Mouse (Mus musculus): ENCODE results near the gene Cps1. TPM values are rescaled to one million over a fixed set of nuclear protein-coding genes. Genes with fewer than 3 reads are reported as not detected.

The Cps1 gene
- total and polyA plus RNA-seq, 2 experiments from 2014 or later: 0.10 to 2.2 TPM

- TF ChIP-seq EP300 (IDR thresholded peaks at IDR 0.05; ENCODE audit: low read depth) (no peak), CTCF (IDR thresholded peaks at IDR 0.05; ENCODE audit: low read depth) (no peak)
- H3K9me3 ChIP-seq (replicated peaks; ENCODE audit: control insufficient read depth, low read length): no peaks in the 10 kb centered on the region
- H3K4me2 ChIP-seq (ENCODE audit: low read depth, low read length): no peak overlapping the region
- no peaks in the 10 kb centered on the region for H3K4me1 ChIP-seq (ENCODE audit: control insufficient read depth, insufficient read depth)
- 64% methylated on average over 7 of the region's 7 CpGs for WGBS
- H3K27me3 ChIP-seq (ENCODE audit: control insufficient read depth, insufficient read depth, low read length): no peaks in the 10 kb centered on the region
- DNase-seq (ENCODE audit: low spot score) (no peak), ATAC-seq (ENCODE audit: insufficient read depth, low read depth) (no peak)
- no peaks in the 10 kb centered on the region for H3K36me3 ChIP-seq (replicated peaks; ENCODE audit: control insufficient read depth, insufficient read depth, low read length)
- no peak overlapping the region for H3K27ac ChIP-seq (ENCODE audit: low read depth)
- H3K4me3 ChIP-seq (ENCODE audit: low read depth, low read length): no peak overlapping the region
- no peak overlapping the region for H3K9ac ChIP-seq (replicated peaks; ENCODE audit: low read depth, low read length)
These were observed 112.8 kb downstream of the Cps1 start for GRCm38 (mm10) chr1:67235468-67236217.

- TF ChIP-seq EP300 (IDR thresholded peaks at IDR 0.05; ENCODE audit: low read depth): no peak
- no peak for TF ChIP-seq CTCF (IDR thresholded peaks at IDR 0.05; ENCODE audit: low read depth)
- Histone ChIP-seq H3K4me1 (ENCODE audit: control insufficient read depth, insufficient read depth) (no peaks in the 10 kb centered on the region), H3K27me3 (ENCODE audit: control insufficient read depth, insufficient read depth, low read length) (no peaks in the 10 kb centered on the region), H3K4me3 (ENCODE audit: low read depth, low read length) (no peak overlapping the region), H3K36me3 (replicated peaks; ENCODE audit: control insufficient read depth, insufficient read depth, low read length) (no peaks in the 10 kb centered on the region), H3K9ac (replicated peaks; ENCODE audit: low read depth, low read length) (no peak overlapping the region), H3K27ac (ENCODE audit: low read depth) (no peak overlapping the region), H3K9me3 (replicated peaks; ENCODE audit: control insufficient read depth, low read length) (no peaks in the 10 kb centered on the region), H3K4me2 (ENCODE audit: low read depth, low read length) (no peak overlapping the region)
- DNase-seq (ENCODE audit: low spot score): no peak
- ATAC-seq (ENCODE audit: insufficient read depth, low read depth): no peak
- 91% methylated on average over 1 of the region's 1 CpGs for WGBS
These were observed 115.6 kb downstream of the Cps1 start for GRCm38 (mm10) chr1:67238446-67238845.

GRCm38 (mm10) chr1:67238941-67239340, 116.1 kb downstream of the Cps1 start:
- DNase-seq (ENCODE audit: low spot score): no peak

GRCm38 (mm10) chr1:67265222-67265621, 142.4 kb downstream of the Cps1 start:
- 67% methylated on average over 1 of the region's 1 CpGs for WGBS
- no peak overlapping the region for H3K4me3 ChIP-seq (ENCODE audit: low read depth, low read length)
- H3K36me3 ChIP-seq (replicated peaks; ENCODE audit: control insufficient read depth, insufficient read depth, low read length): no peaks in the 10 kb centered on the region
- H3K27me3 ChIP-seq (ENCODE audit: control insufficient read depth, insufficient read depth, low read length): no peaks in the 10 kb centered on the region
- no peak overlapping the region for H3K4me2 ChIP-seq (ENCODE audit: low read depth, low read length)
- H3K4me1 ChIP-seq (ENCODE audit: control insufficient read depth, insufficient read depth): no peaks in the 10 kb centered on the region
- ATAC-seq (ENCODE audit: insufficient read depth, low read depth): no peak
- H3K9me3 ChIP-seq (replicated peaks; ENCODE audit: control insufficient read depth, low read length): no peaks in the 10 kb centered on the region
- no peak overlapping the region for H3K27ac ChIP-seq (ENCODE audit: low read depth)
- no peak for DNase-seq (ENCODE audit: low spot score)
- TF ChIP-seq EP300 (IDR thresholded peaks at IDR 0.05; ENCODE audit: low read depth) (no peak), CTCF (IDR thresholded peaks at IDR 0.05; ENCODE audit: low read depth) (no peak)
- H3K9ac ChIP-seq (replicated peaks; ENCODE audit: low read depth, low read length): no peak overlapping the region

More at GRCm38 (mm10) chr1:67238941-67239340, 116.1 kb downstream of the Cps1 start:
- H3K4me3 ChIP-seq (ENCODE audit: low read depth, low read length): no peak overlapping the region
- no peaks in the 10 kb centered on the region for H3K4me1 ChIP-seq (ENCODE audit: control insufficient read depth, insufficient read depth)
- no peaks in the 10 kb centered on the region for H3K9me3 ChIP-seq (replicated peaks; ENCODE audit: control insufficient read depth, low read length)
- no peak overlapping the region for H3K27ac ChIP-seq (ENCODE audit: low read depth)
- H3K9ac ChIP-seq (replicated peaks; ENCODE audit: low read depth, low read length): no peak overlapping the region
- TF ChIP-seq EP300 (IDR thresholded peaks at IDR 0.05; ENCODE audit: low read depth) (no peak), CTCF (IDR thresholded peaks at IDR 0.05; ENCODE audit: low read depth) (no peak)
- ATAC-seq (ENCODE audit: insufficient read depth, low read depth): no peak
- H3K27me3 ChIP-seq (ENCODE audit: control insufficient read depth, insufficient read depth, low read length): no peaks in the 10 kb centered on the region
- WGBS: 79% methylated on average over 1 of the region's 1 CpGs
- H3K36me3 ChIP-seq (replicated peaks; ENCODE audit: control insufficient read depth, insufficient read depth, low read length): no peaks in the 10 kb centered on the region
- no peak overlapping the region for H3K4me2 ChIP-seq (ENCODE audit: low read depth, low read length)

- no peak overlapping the region for H3K9ac ChIP-seq (replicated peaks; ENCODE audit: low read depth, low read length)
- TF ChIP-seq EP300 (IDR thresholded peaks at IDR 0.05; ENCODE audit: low read depth) (no peak), CTCF (IDR thresholded peaks at IDR 0.05; ENCODE audit: low read depth) (no peak)
- no peak overlapping the region for H3K4me2 ChIP-seq (ENCODE audit: low read depth, low read length)
- DNase-seq (ENCODE audit: low spot score): no peak
- H3K27me3 ChIP-seq (ENCODE audit: control insufficient read depth, insufficient read depth, low read length): no peaks in the 10 kb centered on the region
- H3K9me3 ChIP-seq (replicated peaks; ENCODE audit: control insufficient read depth, low read length): no peaks in the 10 kb centered on the region
- H3K27ac ChIP-seq (ENCODE audit: low read depth): no peak overlapping the region
- no peak for ATAC-seq (ENCODE audit: insufficient read depth, low read depth)
- H3K4me3 ChIP-seq (ENCODE audit: low read depth, low read length): no peak overlapping the region
- H3K36me3 ChIP-seq (replicated peaks; ENCODE audit: control insufficient read depth, insufficient read depth, low read length): no peaks in the 10 kb centered on the region
- H3K4me1 ChIP-seq (ENCODE audit: control insufficient read depth, insufficient read depth): no peaks in the 10 kb centered on the region
These were observed 145.1 kb downstream of the Cps1 start for GRCm38 (mm10) chr1:67267972-67268371.

- H3K36me3 ChIP-seq (replicated peaks; ENCODE audit: control insufficient read depth, insufficient read depth, low read length): no peaks in the 10 kb centered on the region
- no peak overlapping the region for H3K27ac ChIP-seq (ENCODE audit: low read depth)
- H3K27me3 ChIP-seq (ENCODE audit: control insufficient read depth, insufficient read depth, low read length): no peaks in the 10 kb centered on the region
- no peaks in the 10 kb centered on the region for H3K4me1 ChIP-seq (ENCODE audit: control insufficient read depth, insufficient read depth)
- ATAC-seq (ENCODE audit: insufficient read depth, low read depth): no peak
- H3K9ac ChIP-seq (replicated peaks; ENCODE audit: low read depth, low read length): no peak overlapping the region
- TF ChIP-seq EP300 (IDR thresholded peaks at IDR 0.05; ENCODE audit: low read depth) (no peak), CTCF (IDR thresholded peaks at IDR 0.05; ENCODE audit: low read depth) (no peak)
- no peaks in the 10 kb centered on the region for H3K9me3 ChIP-seq (replicated peaks; ENCODE audit: control insufficient read depth, low read length)
- no peak overlapping the region for H3K4me2 ChIP-seq (ENCODE audit: low read depth, low read length)
- DNase-seq (ENCODE audit: low spot score): no peak
- no peak overlapping the region for H3K4me3 ChIP-seq (ENCODE audit: low read depth, low read length)
These were observed 145.6 kb downstream of the Cps1 start for GRCm38 (mm10) chr1:67268450-67268849.
